Mouse (Mus musculus): Measurements from ENCODE around the gene Tbc1d9. TPM values are rescaled to one million over a fixed set of nuclear protein-coding genes. Genes with fewer than 3 reads are reported as not detected.
"Not testable (repeated sequence)": the region's sequence is repeated elsewhere in the genome, so short reads cannot be mapped to it uniquely, and the experiment has no call there.

The Tbc1d9 gene
- polyA plus RNA-seq, 1 experiment from 2014 or later: 34.3 TPM

GRCm38 (mm10) chr8:83297375-83297774 is 132.2 kb downstream of the Tbc1d9 start:
- Histone ChIP-seq H3K36me3 (ENCODE audit: inconsistent target) (no peaks in the 10 kb centered on the region), H3K4me3 (ENCODE audit: inconsistent target) (no peak overlapping the region), H3K27ac (no peak overlapping the region), H3K79me2 (ENCODE audit: inconsistent target) (no peaks in the 10 kb centered on the region)
- 48% methylated on average over 4 of the region's 4 CpGs for WGBS (ENCODE audit: missing documents)

- Histone ChIP-seq H3K4me3 (ENCODE audit: inconsistent target) (no peak overlapping the region), H3K36me3 (ENCODE audit: inconsistent target) (no peaks in the 10 kb centered on the region), H3K79me2 (ENCODE audit: inconsistent target) (no peaks in the 10 kb centered on the region), H3K27ac (no peak overlapping the region)
- 50% methylated on average over 1 of the region's 1 CpGs for WGBS (ENCODE audit: missing documents)
Measured at GRCm38 (mm10) chr8:83300135-83300534, 135.0 kb downstream of the Tbc1d9 start.

- Histone ChIP-seq H3K27ac (no peak overlapping the region), H3K79me2 (ENCODE audit: inconsistent target) (no peaks in the 10 kb centered on the region), H3K4me3 (ENCODE audit: inconsistent target) (no peak overlapping the region), H3K36me3 (ENCODE audit: inconsistent target) (no peaks in the 10 kb centered on the region)
- 100% methylated on average over 1 of the region's 1 CpGs for WGBS (ENCODE audit: missing documents)
Measured at GRCm38 (mm10) chr8:83304946-83305345, 139.8 kb downstream of the Tbc1d9 start.

- no peak overlapping the region for H3K27ac ChIP-seq
- no peaks in the 10 kb centered on the region; the same call in 1 of the 2 replicates for H3K36me3 ChIP-seq (ENCODE audit: inconsistent target)
- no peak overlapping the region for H3K4me3 ChIP-seq (ENCODE audit: inconsistent target)
- H3K79me2 ChIP-seq (ENCODE audit: inconsistent target): no peaks in the 10 kb centered on the region
- 92% methylated on average over 6 of the region's 6 CpGs for whole genome bisulfite sequencing (ENCODE audit: missing documents)
Measured at GRCm38 (mm10) chr8:83309836-83310235, 144.7 kb downstream of the Tbc1d9 start.

- 91% methylated on average over 4 of the region's 4 CpGs for WGBS (ENCODE audit: missing documents)
- peaks cover 45% of the 10 kb centered on the region for H3K36me3 ChIP-seq (ENCODE audit: inconsistent target)
- not testable (repeated sequence) for H3K79me2 ChIP-seq (ENCODE audit: inconsistent target); H3K27ac ChIP-seq; H3K4me3 ChIP-seq (ENCODE audit: inconsistent target)
Measured at GRCm38 (mm10) chr8:83315084-83315483, 149.9 kb downstream of the Tbc1d9 start.

GRCm38 (mm10) chr8:83315691-83316090 is 150.5 kb downstream of the Tbc1d9 start:
- WGBS (ENCODE audit: missing documents): 100% methylated on average over 2 of the region's 2 CpGs
- H3K36me3 ChIP-seq (ENCODE audit: inconsistent target): peaks cover 49% of the 10 kb centered on the region
- no peak overlapping the region for H3K4me3 ChIP-seq (ENCODE audit: inconsistent target)
- H3K27ac ChIP-seq: no peak overlapping the region
- no peaks in the 10 kb centered on the region for H3K79me2 ChIP-seq (ENCODE audit: inconsistent target)

- Histone ChIP-seq H3K36me3 (ENCODE audit: inconsistent target) (peaks cover 62% of the 10 kb centered on the region), H3K79me2 (ENCODE audit: inconsistent target) (no peaks in the 10 kb centered on the region), H3K27ac (no peak overlapping the region), H3K4me3 (ENCODE audit: inconsistent target) (no peak overlapping the region)
- 91% methylated on average over 3 of the region's 3 CpGs for WGBS (ENCODE audit: missing documents)
Measured at GRCm38 (mm10) chr8:83320543-83320942, 155.4 kb downstream of the Tbc1d9 start.

GRCm38 (mm10) chr8:83322374-83322773 is 157.2 kb downstream of the Tbc1d9 start:
- H3K4me3 ChIP-seq (ENCODE audit: inconsistent target): no peak overlapping the region
- H3K79me2 ChIP-seq (ENCODE audit: inconsistent target): no peaks in the 10 kb centered on the region
- H3K36me3 ChIP-seq (ENCODE audit: inconsistent target): peaks cover 50% of the 10 kb centered on the region
- H3K27ac ChIP-seq: no peak overlapping the region
- WGBS (ENCODE audit: missing documents): 93% methylated on average over 6 of the region's 6 CpGs

Other genes starting within 250 kb of the Tbc1d9 start
- gene Gm10645, start 818 bp downstream of the Tbc1d9 start, polyA plus RNA-seq (2018): 0.42 to 1.4 TPM (median 0.69 TPM) in 3 replicates
- not detected in 3 replicates for gene Ucp1, start 125.0 kb downstream of the Tbc1d9 start, polyA plus RNA-seq (2018)
- gene Elmod2, start 167.1 kb downstream of the Tbc1d9 start, polyA plus RNA-seq (2018): 10.1 to 17.8 TPM (median 13.6 TPM) in 3 replicates
- not detected in 3 replicates for gene Mgat4d, start 183.1 kb downstream of the Tbc1d9 start, polyA plus RNA-seq (2018)
- gene Clgn, start 224.5 kb downstream of the Tbc1d9 start, polyA plus RNA-seq (2018): not detected in 3 replicates

Measured in macrophage (primary cell).